Mouse (Mus musculus) hindbrain, embryonic 13.5 days (tissue): ENCODE measurements around the gene Ugt1a6a. TPM values are rescaled to one million over a fixed set of nuclear protein-coding genes. Genes with fewer than 3 reads are reported as not detected.

Experiments
- ATAC-seq: fragments of 200-750 bp; cut with Nextera tagmentation; 2 replicates; pipeline ENCODE4 v1.8.0; 2017; ENCODE audit warnings: moderate TSS enrichment; ENCODE audit not compliant: low FRiP score
- H3K27ac ChIP-seq: fragments of 300-500 bp; sonication (generic); 2 replicates; pipeline ENCODE4 v1.5.1; 2015; ENCODE audit warnings: inconsistent platforms, mild to moderate bottlenecking, moderate library complexity
- H3K27me3 ChIP-seq: fragments of 300-500 bp; sonication (generic); 2 replicates; pipeline ENCODE4 v1.6.1; 2015; ENCODE audit warnings: mild to moderate bottlenecking, inconsistent platforms
- H3K36me3 ChIP-seq: fragments of 300-500 bp; sonication (generic); 2 replicates; pipeline ENCODE4 v1.6.1; 2015; ENCODE audit warnings: mild to moderate bottlenecking, inconsistent platforms
- H3K4me1 ChIP-seq: fragments of 300-500 bp; sonication (generic); replicated peaks from 2 replicates; pipeline ENCODE4 v1.6.1; 2015; ENCODE audit warnings: inconsistent platforms
- H3K4me2 ChIP-seq: fragments of 300-500 bp; sonication (generic); 2 replicates; pipeline ENCODE4 v1.6.1; 2015; ENCODE audit warnings: inconsistent platforms, mild to moderate bottlenecking, moderate library complexity
- H3K4me3 ChIP-seq: fragments of 300-500 bp; sonication (generic); 2 replicates; pipeline ENCODE4 v1.5.1; 2015; ENCODE audit warnings: mild to moderate bottlenecking, inconsistent platforms
- H3K9ac ChIP-seq: fragments of 300-500 bp; sonication (generic); 2 replicates; pipeline ENCODE4 v1.6.1; 2015; ENCODE audit warnings: mild to moderate bottlenecking, inconsistent platforms
- H3K9me3 ChIP-seq: fragments of 300-500 bp; sonication (generic); 2 replicates; pipeline ENCODE4 v1.6.1; 2016; ENCODE audit warnings: inconsistent platforms
- WGBS: fragments of 180-500 bp; shearing (Covaris S2); methylation state at CpG from one replicate; pipeline ENCODE4 v1.1.7; 2015; 5-methylcytosine and 5-hydroxymethylcytosine counted together
- polyA plus RNA-seq: library from polyadenylated mRNA; unstranded; fragments of >200 nt; fragmentation: Nextera tagmentation; extraction: Ambion mirVana; gene quantifications from 2 replicates; pipeline ENCODE4 v1.2.1, GENCODE M21; 2015

Gene Ugt1a6a
- polyA plus RNA-seq, 1 experiment from 2014 or later: 3.4 TPM

GRCm38 (mm10) chr1:88261706-88262105 is 127.1 kb downstream of the Ugt1a6a start:
- Histone ChIP-seq H3K27me3 (no peaks in the 10 kb centered on the region), H3K4me1 (peaks cover 22% of the 10 kb centered on the region), H3K27ac (no peak overlapping the region), H3K9me3 (peaks cover 16% of the 10 kb centered on the region), H3K9ac (no peak overlapping the region), H3K36me3 (peaks cover 75% of the 10 kb centered on the region), H3K4me3 (no peak overlapping the region), H3K4me2 (no peak overlapping the region)
- no peak for ATAC-seq
- WGBS: 88% methylated on average over 7 of the region's 7 CpGs

- Histone ChIP-seq H3K27me3 (no peaks in the 10 kb centered on the region), H3K4me2 (no peak overlapping the region), H3K27ac (no peak overlapping the region), H3K36me3 (peaks cover 81% of the 10 kb centered on the region), H3K9me3 (peaks cover 12% of the 10 kb centered on the region), H3K9ac (no peak overlapping the region), H3K4me1 (peaks cover 22% of the 10 kb centered on the region), H3K4me3 (no peak overlapping the region)
- WGBS: 83% methylated on average over 4 of the region's 4 CpGs
- ATAC-seq: no peak
Measured at GRCm38 (mm10) chr1:88262255-88262654, 127.6 kb downstream of the Ugt1a6a start.

GRCm38 (mm10) chr1:88262961-88263360 is 128.4 kb downstream of the Ugt1a6a start:
- H3K4me3 ChIP-seq: no peak overlapping the region
- H3K27ac ChIP-seq: no peak overlapping the region
- no peak overlapping the region for H3K4me2 ChIP-seq
- peaks cover 88% of the 10 kb centered on the region for H3K36me3 ChIP-seq
- H3K27me3 ChIP-seq: no peaks in the 10 kb centered on the region
- no peak for ATAC-seq
- H3K9me3 ChIP-seq: peaks cover 5% of the 10 kb centered on the region
- H3K9ac ChIP-seq: no peak overlapping the region
- 79% methylated on average over 6 of the region's 6 CpGs for WGBS
- H3K4me1 ChIP-seq: peaks cover 22% of the 10 kb centered on the region

GRCm38 (mm10) chr1:88263778-88264177 is 129.2 kb downstream of the Ugt1a6a start:
- no peak overlapping the region for H3K27ac ChIP-seq
- no peak for ATAC-seq
- H3K9ac ChIP-seq: no peak overlapping the region
- H3K4me3 ChIP-seq: no peak overlapping the region
- no peaks in the 10 kb centered on the region for H3K27me3 ChIP-seq
- H3K4me2 ChIP-seq: no peak overlapping the region
- no peaks in the 10 kb centered on the region for H3K9me3 ChIP-seq
- peaks cover 96% of the 10 kb centered on the region for H3K36me3 ChIP-seq
- 92% methylated on average over 5 of the region's 5 CpGs for WGBS
- peaks cover 18% of the 10 kb centered on the region for H3K4me1 ChIP-seq

- no peaks in the 10 kb centered on the region for H3K27me3 ChIP-seq
- 92% methylated on average over 7 of the region's 7 CpGs for WGBS
- H3K4me1 ChIP-seq: peaks cover 15% of the 10 kb centered on the region
Measured at GRCm38 (mm10) chr1:88264237-88264868, 129.7 kb downstream of the Ugt1a6a start.

GRCm38 (mm10) chr1:88264869-88265240 is 130.2 kb downstream of the Ugt1a6a start:
- Histone ChIP-seq H3K27me3 (no peaks in the 10 kb centered on the region), H3K36me3 (peaks cover 100% of the 10 kb centered on the region), H3K4me3 (no peak overlapping the region), H3K9me3 (no peaks in the 10 kb centered on the region), H3K4me1 (peaks cover 10% of the 10 kb centered on the region), H3K27ac (no peak overlapping the region), H3K4me2 (no peak overlapping the region), H3K9ac (no peak overlapping the region)
- ATAC-seq: no peak
- WGBS: 78% methylated on average over 4 of the region's 4 CpGs

More at GRCm38 (mm10) chr1:88264237-88264868, 129.7 kb downstream of the Ugt1a6a start:
- ATAC-seq: no peak
- no peak overlapping the region for H3K27ac ChIP-seq
- no peak overlapping the region for H3K4me2 ChIP-seq
- no peak overlapping the region for H3K4me3 ChIP-seq
- no peak overlapping the region for H3K9ac ChIP-seq
- peaks cover 100% of the 10 kb centered on the region for H3K36me3 ChIP-seq
- H3K9me3 ChIP-seq: no peaks in the 10 kb centered on the region

- Histone ChIP-seq H3K4me2 (no peak overlapping the region), H3K27ac (no peak overlapping the region), H3K36me3 (peaks cover 90% of the 10 kb centered on the region), H3K4me1 (peaks cover 5% of the 10 kb centered on the region), H3K9me3 (no peaks in the 10 kb centered on the region), H3K4me3 (no peak overlapping the region), H3K27me3 (no peaks in the 10 kb centered on the region), H3K9ac (no peak overlapping the region)
- no peak for ATAC-seq
- WGBS: 91% methylated on average over 13 of the region's 13 CpGs
Measured at GRCm38 (mm10) chr1:88266123-88266522, 131.5 kb downstream of the Ugt1a6a start.

GRCm38 (mm10) chr1:88267489-88267888 is 132.9 kb downstream of the Ugt1a6a start:
- no peak overlapping the region for H3K9ac ChIP-seq
- peaks cover 86% of the 10 kb centered on the region for H3K36me3 ChIP-seq
- H3K4me3 ChIP-seq: no peak overlapping the region
- no peak for ATAC-seq
- H3K9me3 ChIP-seq: no peaks in the 10 kb centered on the region
- H3K27ac ChIP-seq: no peak overlapping the region
- no peaks in the 10 kb centered on the region for H3K27me3 ChIP-seq
- 95% methylated on average over 6 of the region's 6 CpGs for WGBS
- H3K4me2 ChIP-seq: no peak overlapping the region
- H3K4me1 ChIP-seq: peaks cover 2% of the 10 kb centered on the region; the same call in 1 of the 2 replicates

- Histone ChIP-seq H3K27me3 (no peaks in the 10 kb centered on the region), H3K9me3 (no peaks in the 10 kb centered on the region), H3K27ac (no peak overlapping the region), H3K4me2 (no peak overlapping the region), H3K4me1 (no peaks in the 10 kb centered on the region), H3K36me3 (peaks cover 85% of the 10 kb centered on the region), H3K4me3 (no peak overlapping the region), H3K9ac (no peak overlapping the region)
- no peak for ATAC-seq
- WGBS: 89% methylated on average over 6 of the region's 6 CpGs
Measured at GRCm38 (mm10) chr1:88268070-88268469, 133.5 kb downstream of the Ugt1a6a start.

Other genes with a start within 250 kb of the Ugt1a6a start
- gene Usp40, start 126.3 kb upstream of the Ugt1a6a start, polyA plus RNA-seq: 26.5 and 26.6 TPM in 2 replicates
- not detected in 2 replicates for gene Ugt1a10, start 79.4 kb upstream of the Ugt1a6a start, polyA plus RNA-seq
- not detected in 2 replicates for gene Ugt1a9, start 64.0 kb upstream of the Ugt1a6a start, polyA plus RNA-seq
- not detected in 2 replicates for gene Ugt1a8, start 47.0 kb upstream of the Ugt1a6a start, polyA plus RNA-seq
- gene Ugt1a7c, start 39.7 kb upstream of the Ugt1a6a start, polyA plus RNA-seq: 1.1 and 2.1 TPM in 2 replicates
- gene Ugt1a6b, start 31.6 kb upstream of the Ugt1a6a start, polyA plus RNA-seq: 0.54 and 2.2 TPM in 2 replicates
- not detected in 2 replicates for gene Ugt1a5, start 31.2 kb downstream of the Ugt1a6a start, polyA plus RNA-seq
- not detected in 2 replicates for gene Ugt1a2, start 65.8 kb downstream of the Ugt1a6a start, polyA plus RNA-seq
- gene Dnajb3, start 71.0 kb downstream of the Ugt1a6a start, polyA plus RNA-seq: 15.6 and 15.8 TPM in 2 replicates
- not detected in 2 replicates for gene Ugt1a1, start 77.2 kb downstream of the Ugt1a6a start, polyA plus RNA-seq
- gene Mroh2a, start 92.2 kb downstream of the Ugt1a6a start, polyA plus RNA-seq: 0.66 and 0.79 TPM in 2 replicates
- gene Hjurp, start 142.8 kb downstream of the Ugt1a6a start, polyA plus RNA-seq: 82.0 and 82.8 TPM in 2 replicates
- gene Trpm8, start 142.9 kb downstream of the Ugt1a6a start, polyA plus RNA-seq: 0.04 TPM in 1 of 2 replicates, not detected in the other